Mouse (Mus musculus): ENCODE measurements around the gene Emc3. TPM values are rescaled to one million over a fixed set of nuclear protein-coding genes. Genes with fewer than 3 reads are reported as not detected.

The Emc3 gene
- 81.3 and 87.7 TPM in 2 replicates for polyA plus RNA-seq (2016; fragmentation: Nextera tagmentation; extraction: Ambion mirVana)

DNA sequence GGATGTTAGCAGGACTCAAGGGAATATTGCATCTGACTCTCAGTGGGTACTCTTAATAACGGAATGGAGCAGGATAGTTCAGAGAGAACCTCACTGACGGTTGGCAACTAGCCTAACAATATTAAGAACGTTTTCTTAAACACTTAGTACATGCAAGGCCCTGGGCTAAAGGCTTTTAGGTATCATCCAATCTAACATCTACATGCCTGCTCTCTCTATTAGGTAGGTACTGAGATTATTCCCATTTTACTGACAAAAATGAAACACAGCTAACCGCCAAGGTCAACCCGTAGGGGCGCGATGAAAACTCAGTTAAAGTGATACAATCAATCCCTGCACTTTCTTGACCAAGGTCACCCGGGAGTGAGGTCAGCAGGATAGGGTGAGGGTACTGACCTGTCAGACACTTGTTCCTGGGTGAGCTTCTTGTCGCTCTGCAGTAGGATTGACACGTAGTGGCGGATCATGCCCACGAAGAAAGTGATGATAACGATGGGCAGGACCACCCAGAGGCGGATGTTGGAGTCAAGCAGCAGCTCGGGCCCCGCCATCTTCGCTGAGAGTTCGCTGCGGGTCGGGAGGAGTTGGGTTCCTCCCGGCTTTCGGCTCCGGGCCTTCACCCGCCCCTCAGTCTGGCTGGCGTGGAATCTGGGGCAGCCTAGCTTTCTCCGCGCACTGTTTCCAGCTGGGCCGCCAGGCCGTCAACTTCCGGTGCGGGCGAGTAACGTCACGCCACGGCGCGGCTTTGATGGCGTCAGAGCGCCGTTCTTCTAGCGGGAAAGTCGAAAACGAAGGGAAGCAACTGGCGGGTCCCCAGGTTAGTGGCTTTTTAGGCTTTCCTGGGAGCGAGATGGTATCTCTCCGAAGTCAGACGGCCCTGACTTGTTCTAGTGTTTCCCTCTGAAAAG is at the start of gene Emc3, which contains the start of gene Fancd2:
Gene Emc3 (minus strand): TSS at position 721 of the 908 bp plus-strand sequence.
Gene Fancd2 (plus strand): TSS at position 751 of the 908 bp plus-strand sequence.
- peak within 1 kb of the TSS; percentile 80 for H3K4me2 ChIP-seq (replicated peaks)
- H3K27me3 ChIP-seq = no peaks in the 10 kb centered on the region
- peak within 1 kb of the TSS; percentile 75 for H3K9ac ChIP-seq (replicated peaks)
- peak within 1 kb of the TSS; percentile 73 for H3K27ac ChIP-seq (replicated peaks)
- peaks cover 18% of the 10 kb centered on the region; the same call in 1 of the 2 replicates for H3K36me3 ChIP-seq
- no peaks in the 10 kb centered on the region for H3K9me3 ChIP-seq
- peaks cover 17% of the 10 kb centered on the region for H3K4me1 ChIP-seq
- peak within 1 kb of the TSS; percentile 87 for H3K4me3 ChIP-seq
- WGBS = under 1% methylated on average over 47 of the region's 47 CpGs
- peak; percentile 94 for ATAC-seq (ENCODE audit: low FRiP score, low read depth)

DNA sequence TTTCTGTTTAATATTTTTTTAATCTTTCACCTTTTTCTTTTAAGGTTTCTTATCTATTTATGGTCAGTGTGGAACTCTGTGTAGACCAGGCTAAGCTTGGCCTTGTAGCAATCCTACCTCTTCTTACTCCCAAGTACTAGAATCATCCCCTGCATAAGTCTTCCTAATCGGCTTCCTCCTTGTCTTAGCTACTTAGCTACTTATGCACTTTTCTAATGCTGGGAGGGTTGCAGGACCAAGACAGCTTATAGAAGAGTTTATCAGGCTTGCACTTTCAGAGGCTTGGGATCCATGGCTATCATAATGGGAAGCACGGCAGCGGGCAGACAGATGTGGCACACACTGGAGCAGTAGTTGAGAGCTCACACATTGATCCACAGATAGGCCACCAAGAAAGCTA is 47.9 kb upstream of the Emc3 start:
- Histone ChIP-seq H3K9me3 (no peaks in the 10 kb centered on the region), H3K4me2 (replicated peaks) (no peak overlapping the region), H3K36me3 (peaks cover 22% of the 10 kb centered on the region), H3K27me3 (no peaks in the 10 kb centered on the region), H3K9ac (replicated peaks) (no peak overlapping the region), H3K4me3 (no peak overlapping the region), H3K27ac (replicated peaks) (no peak overlapping the region), H3K4me1 (no peaks in the 10 kb centered on the region)
- no peak for ATAC-seq (ENCODE audit: low FRiP score, low read depth)
- WGBS = 95% methylated on average over 3 of the region's 3 CpGs

DNA sequence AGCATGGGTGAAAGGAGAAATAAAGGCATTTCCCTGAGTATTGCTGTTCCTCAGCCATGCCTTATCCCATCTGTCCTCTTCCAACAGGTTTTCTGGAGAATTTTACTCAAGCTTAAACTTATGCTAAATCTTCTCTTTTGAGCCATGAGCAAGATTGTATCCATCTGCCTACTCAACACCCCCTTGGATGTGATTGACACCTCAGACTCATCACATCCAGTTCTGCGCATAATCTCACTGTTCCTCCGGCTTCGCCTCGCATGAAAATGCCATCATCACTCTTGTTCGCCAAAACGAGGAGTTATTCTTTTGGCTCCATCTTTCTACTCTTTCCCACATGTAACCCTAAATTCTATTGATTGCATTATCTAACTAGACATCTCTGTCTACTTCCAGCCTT is 44.6 kb upstream of the Emc3 start:
- no peaks in the 10 kb centered on the region for H3K27me3 ChIP-seq
- 98% methylated on average over 6 of the region's 6 CpGs for WGBS
- no peak overlapping the region for H3K9ac ChIP-seq (replicated peaks)
- H3K4me2 ChIP-seq (replicated peaks) = no peak overlapping the region
- H3K36me3 ChIP-seq = peaks cover 38% of the 10 kb centered on the region
- H3K9me3 ChIP-seq = no peaks in the 10 kb centered on the region
- no peak overlapping the region for H3K27ac ChIP-seq (replicated peaks)
- ATAC-seq (ENCODE audit: low FRiP score, low read depth) = no peak
- no peaks in the 10 kb centered on the region for H3K4me1 ChIP-seq
- H3K4me3 ChIP-seq = no peak overlapping the region

DNA sequence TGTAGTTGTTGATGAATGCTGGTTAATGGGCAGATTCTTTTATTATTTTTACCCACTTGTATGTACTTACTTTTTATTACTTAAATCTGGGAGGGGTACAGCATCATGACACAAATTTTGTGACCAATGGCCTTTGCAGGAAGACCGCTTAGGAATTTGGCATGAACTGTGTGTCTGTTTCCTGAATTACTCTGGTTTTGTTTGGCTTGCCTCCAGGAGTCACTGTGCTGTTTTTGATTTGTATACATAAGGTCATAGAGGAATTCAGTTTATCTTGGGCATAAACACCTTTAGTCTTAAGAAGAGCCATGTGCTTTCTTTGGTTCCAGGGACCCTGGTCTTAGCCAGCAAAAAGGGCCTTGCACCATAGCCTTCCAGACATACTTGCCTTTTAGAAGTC is 33.1 kb upstream of the Emc3 start:
- no peak for ATAC-seq (ENCODE audit: low FRiP score, low read depth)
- Histone ChIP-seq H3K4me2 (replicated peaks) (no peak overlapping the region), H3K36me3 (peaks cover 37% of the 10 kb centered on the region), H3K27ac (replicated peaks) (no peak overlapping the region), H3K4me1 (no peaks in the 10 kb centered on the region), H3K4me3 (no peak overlapping the region), H3K9me3 (no peaks in the 10 kb centered on the region), H3K9ac (replicated peaks) (no peak overlapping the region), H3K27me3 (no peaks in the 10 kb centered on the region)
- 88% methylated on average over 1 of the region's 1 CpGs for WGBS

DNA sequence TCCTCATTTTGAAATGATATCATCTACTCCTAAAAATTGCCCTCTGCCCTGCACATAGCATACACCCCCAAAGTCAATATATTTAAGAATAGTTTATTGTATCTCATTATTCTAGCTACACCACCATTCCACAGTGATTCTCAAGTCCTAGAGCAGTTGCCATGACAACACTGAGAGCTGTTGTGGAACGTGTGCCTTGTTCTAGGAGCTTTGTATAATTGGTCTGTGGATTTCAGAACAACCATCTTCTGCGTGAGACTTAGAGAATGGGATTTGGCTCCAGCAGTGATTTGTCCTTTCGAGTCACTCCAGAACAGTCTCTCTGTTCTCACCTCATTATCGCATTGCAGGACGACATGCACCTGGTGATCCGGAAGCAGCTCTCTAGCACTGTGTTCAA is 28.3 kb upstream of the Emc3 start:
- no peaks in the 10 kb centered on the region for H3K9me3 ChIP-seq

DNA sequence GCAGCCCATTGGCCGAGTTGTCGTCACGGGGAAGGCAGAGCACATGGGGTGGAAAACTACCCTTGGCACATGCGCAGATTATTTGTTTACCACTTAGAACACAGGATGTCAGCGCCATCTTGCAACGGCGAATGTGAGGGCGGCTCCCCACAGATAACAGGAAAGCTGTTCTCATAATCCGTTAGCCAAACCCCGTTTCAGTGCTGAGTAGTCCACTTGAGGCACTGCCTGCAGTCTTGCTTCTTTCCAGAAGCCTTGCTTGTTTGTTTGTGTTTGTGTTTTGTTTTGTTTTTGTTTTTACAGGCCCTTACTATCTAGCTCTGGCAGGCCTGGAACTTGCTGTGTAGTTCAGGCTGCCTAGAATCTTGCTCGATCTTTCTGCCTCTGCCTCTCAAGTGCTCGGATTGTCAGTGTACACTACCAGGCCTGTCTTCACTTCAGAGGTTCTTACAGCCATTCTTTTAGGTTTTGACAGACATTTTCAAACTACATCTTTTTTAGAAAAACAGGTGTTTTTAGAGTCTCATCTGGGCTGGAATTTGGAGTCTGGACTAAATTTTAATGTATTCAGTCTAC is 12.5 kb upstream of the Emc3 start:
- H3K9ac ChIP-seq (replicated peaks) = no peak overlapping the region
- ATAC-seq (ENCODE audit: low FRiP score, low read depth) = no peak
- no peaks in the 10 kb centered on the region for H3K27me3 ChIP-seq
- no peak overlapping the region for H3K4me3 ChIP-seq
- 0 out of 2 replicates have a peak, but pooled peaks cover under 1% of the 10 kb centered on the region for H3K36me3 ChIP-seq
- WGBS = 96% methylated on average over 9 of the region's 12 CpGs
- H3K4me2 ChIP-seq (replicated peaks) = no peak overlapping the region
- H3K27ac ChIP-seq (replicated peaks) = no peak overlapping the region
- no peaks in the 10 kb centered on the region for H3K9me3 ChIP-seq
- no peaks in the 10 kb centered on the region for H3K4me1 ChIP-seq

More for the DNA sequence above, 28.3 kb upstream of the Emc3 start:
- ATAC-seq (ENCODE audit: low FRiP score, low read depth) = no peak
- no peak overlapping the region for H3K4me3 ChIP-seq
- 68% methylated on average over 6 of the region's 6 CpGs for WGBS
- peaks cover 22% of the 10 kb centered on the region for H3K36me3 ChIP-seq
- no peaks in the 10 kb centered on the region for H3K27me3 ChIP-seq
- no peak overlapping the region for H3K4me2 ChIP-seq (replicated peaks)
- H3K27ac ChIP-seq (replicated peaks) = no peak overlapping the region
- no peaks in the 10 kb centered on the region for H3K4me1 ChIP-seq
- no peak overlapping the region for H3K9ac ChIP-seq (replicated peaks)

DNA sequence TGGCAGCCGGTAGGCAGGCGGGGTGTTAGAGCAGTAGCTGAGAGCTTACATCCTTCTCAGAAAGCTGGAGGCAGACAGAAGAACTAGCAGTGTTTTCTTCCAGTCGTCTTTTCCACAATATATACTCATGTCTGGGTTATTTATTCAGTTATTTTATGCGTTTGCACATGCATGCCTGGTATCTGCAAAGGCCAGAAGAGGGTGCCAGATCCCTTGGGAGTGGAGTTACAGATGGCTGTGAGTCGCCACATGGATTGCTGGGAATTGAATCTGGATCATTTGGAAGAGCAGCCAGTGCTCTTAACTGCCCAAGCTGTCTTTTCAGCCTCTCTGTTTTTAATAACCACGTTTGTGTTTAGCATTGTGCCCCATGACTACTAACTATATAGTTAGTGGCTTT is 10.2 kb upstream of the Emc3 start:
- Histone ChIP-seq H3K27ac (replicated peaks) (no peak overlapping the region), H3K4me3 (no peak overlapping the region), H3K9me3 (no peaks in the 10 kb centered on the region), H3K36me3 (peaks cover 3% of the 10 kb centered on the region; the same call in 1 of the 2 replicates), H3K9ac (replicated peaks) (no peak overlapping the region), H3K4me2 (replicated peaks) (no peak overlapping the region), H3K4me1 (no peaks in the 10 kb centered on the region), H3K27me3 (no peaks in the 10 kb centered on the region)
- ATAC-seq (ENCODE audit: low FRiP score, low read depth) = no peak
- WGBS = 92% methylated on average over 6 of the region's 6 CpGs

DNA sequence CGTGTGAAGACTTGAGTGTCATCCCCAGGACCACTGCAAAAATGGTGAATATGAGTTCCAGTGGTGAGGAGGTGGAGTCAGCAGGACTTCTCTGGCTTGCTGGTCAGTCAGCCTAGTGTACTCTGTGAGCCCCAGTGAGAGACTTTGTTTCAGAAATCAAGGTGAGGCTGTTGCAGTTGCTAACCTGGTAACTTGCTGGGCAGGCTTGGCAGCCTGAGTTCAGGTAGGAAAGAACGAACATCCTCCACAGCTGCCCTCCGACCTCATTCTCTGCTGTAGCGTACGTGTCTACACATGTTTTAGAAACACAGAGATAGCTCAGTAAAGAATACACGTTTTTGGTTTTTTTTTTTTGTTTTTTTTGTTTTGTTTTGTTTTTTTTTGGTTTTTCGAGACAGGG is 3.4 kb upstream of the Emc3 start:
- WGBS = 87% methylated on average over 7 of the region's 7 CpGs
- no peaks in the 10 kb centered on the region for H3K27me3 ChIP-seq
- ATAC-seq (ENCODE audit: low FRiP score, low read depth) = no peak

DNA sequence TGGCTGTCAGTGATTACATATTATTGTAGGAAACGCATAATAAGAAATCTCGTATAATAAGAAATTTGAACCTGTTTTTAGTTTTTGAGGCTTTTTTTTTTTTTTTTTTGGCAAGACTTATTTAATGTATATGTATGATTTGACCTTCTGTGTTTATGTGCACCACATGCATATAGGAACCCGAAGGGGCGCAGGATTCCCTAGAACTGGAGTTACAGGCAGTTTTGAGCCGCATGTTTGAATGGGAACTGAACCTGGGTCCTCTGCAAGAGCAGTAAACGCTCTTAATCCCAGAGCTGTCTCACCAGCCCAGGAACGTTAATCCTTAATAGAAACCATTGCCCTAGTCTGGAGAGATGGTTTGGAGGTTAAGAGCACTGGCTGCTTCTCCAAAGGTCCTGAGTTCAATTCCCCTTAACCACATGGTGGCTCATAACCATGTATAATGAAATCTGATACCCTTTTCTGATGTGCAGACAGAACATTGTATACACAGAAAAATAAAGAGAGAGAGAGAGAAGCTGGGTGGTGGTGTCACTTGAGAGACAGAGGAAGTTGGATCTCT is 470 bp upstream of the Emc3 start:
- H3K4me1 ChIP-seq = peaks cover 17% of the 10 kb centered on the region
- H3K9ac ChIP-seq (replicated peaks) = peak overlapping the region; percentile 75; the same call in 1 of the 2 replicates
- no peak overlapping the region for H3K27ac ChIP-seq (replicated peaks)
- H3K36me3 ChIP-seq = peaks cover 19% of the 10 kb centered on the region
- 7% methylated on average over 7 of the region's 7 CpGs for WGBS
- H3K4me2 ChIP-seq (replicated peaks) = peak overlapping the region; percentile 80
- H3K9me3 ChIP-seq = no peaks in the 10 kb centered on the region
- ATAC-seq (ENCODE audit: low FRiP score, low read depth) = no peak
- no peaks in the 10 kb centered on the region for H3K27me3 ChIP-seq
- peak overlapping the region; percentile 87 for H3K4me3 ChIP-seq

More for the DNA sequence above, 3.4 kb upstream of the Emc3 start:
- no peak overlapping the region for H3K27ac ChIP-seq (replicated peaks)
- no peak overlapping the region for H3K4me2 ChIP-seq (replicated peaks)
- H3K9me3 ChIP-seq = no peaks in the 10 kb centered on the region
- peaks cover 15% of the 10 kb centered on the region for H3K4me1 ChIP-seq
- peaks cover 10% of the 10 kb centered on the region for H3K36me3 ChIP-seq
- H3K9ac ChIP-seq (replicated peaks) = no peak overlapping the region
- no peak overlapping the region for H3K4me3 ChIP-seq

DNA sequence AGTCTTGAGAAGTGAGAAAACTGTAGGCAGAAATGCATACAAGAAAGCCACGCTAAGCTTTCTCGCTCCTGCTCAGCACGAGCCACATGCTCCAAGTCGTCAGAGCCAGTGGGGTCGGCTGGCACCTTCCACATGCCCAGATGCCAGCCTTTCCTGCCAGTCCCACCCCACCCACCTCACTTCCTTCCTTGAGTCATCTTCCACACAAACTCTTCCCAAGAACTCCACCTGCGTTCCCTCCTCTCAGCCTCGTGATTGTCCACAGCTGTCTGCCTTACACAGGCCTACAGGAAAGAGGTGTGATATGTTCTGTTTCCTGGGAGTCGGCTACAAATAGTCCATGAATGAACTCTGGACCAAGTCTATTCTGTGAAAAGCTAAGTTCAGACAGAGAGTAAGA is 8.0 kb downstream of the Emc3 start:
- no peak overlapping the region for H3K9ac ChIP-seq (replicated peaks)
- WGBS = 94% methylated on average over 8 of the region's 8 CpGs

DNA sequence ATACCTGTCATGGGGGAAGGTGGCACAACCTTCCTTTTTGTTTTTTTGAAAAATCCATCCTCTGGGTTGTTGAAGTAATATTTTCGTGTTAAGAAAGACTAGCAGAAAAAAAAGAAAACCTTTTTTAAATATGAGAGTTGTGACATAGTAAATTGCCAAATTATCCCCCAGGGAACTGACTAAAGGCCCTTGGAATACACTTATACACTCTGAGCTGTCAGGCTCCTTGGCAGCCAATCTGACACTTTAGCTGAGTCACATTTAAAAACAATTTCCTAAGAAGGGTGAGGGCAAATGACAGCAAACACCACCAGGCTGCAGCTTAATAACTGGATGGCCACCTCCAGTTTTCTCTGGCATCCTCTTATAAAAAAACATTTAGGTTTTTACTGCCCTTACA is 9.1 kb downstream of the Emc3 start:
- Histone ChIP-seq H3K27ac (replicated peaks) (no peak overlapping the region), H3K4me1 (no peaks in the 10 kb centered on the region), H3K36me3 (peaks cover 67% of the 10 kb centered on the region), H3K4me3 (no peak overlapping the region), H3K9ac (replicated peaks) (no peak overlapping the region), H3K27me3 (no peaks in the 10 kb centered on the region), H3K4me2 (replicated peaks) (no peak overlapping the region), H3K9me3 (no peaks in the 10 kb centered on the region)
- ATAC-seq (ENCODE audit: low FRiP score, low read depth) = no peak
- WGBS = 85% methylated on average over 1 of the region's 1 CpGs

More for the DNA sequence above, 8.0 kb downstream of the Emc3 start:
- no peak overlapping the region for H3K27ac ChIP-seq (replicated peaks)
- peaks cover 64% of the 10 kb centered on the region for H3K36me3 ChIP-seq
- H3K27me3 ChIP-seq = no peaks in the 10 kb centered on the region
- ATAC-seq (ENCODE audit: low FRiP score, low read depth) = no peak
- H3K9me3 ChIP-seq = no peaks in the 10 kb centered on the region
- no peak overlapping the region for H3K4me3 ChIP-seq
- H3K4me2 ChIP-seq (replicated peaks) = no peak overlapping the region
- no peaks in the 10 kb centered on the region for H3K4me1 ChIP-seq
